Comparison of ENCODE assay signal across 9 mouse cellular contexts in genomic region chr7:90150311-90150710, GRCm38 (mm10). TPM values are rescaled to one million over a fixed set of nuclear protein-coding genes. Genes with fewer than 3 reads are reported as not detected.
DNase-seq lines count a peak whose midpoint lies in the region; ATAC-seq lines count a peak whose summit lies in the region.
"Had no signal": no experiment of that assay in that cellular context is flagged by ENCODE, and none has a peak within 500 bp of the region (broad histone marks: within the 10 kb centered on the region; RNA-seq: fewer than 3 reads in every experiment).

No protein-coding gene starts in this region.

- ATAC-seq in forebrain, embryonic 14.5 days, result peak; percentile 69; the same call in 1 of the 2 replicates
- peak; percentile 72 for ATAC-seq in hindbrain, embryonic 11.5 days (ENCODE audit: low FRiP score)
- 0 out of 2 replicates have a peak, but pooled peaks have one; percentile 53 for ATAC-seq in midbrain, embryonic 14.5 days (ENCODE audit: low FRiP score, low TSS enrichment)
- ATAC-seq in stomach, embryonic 15.5 days (ENCODE audit: insufficient read depth, low FRiP score, low read depth), result 0 out of 2 replicates have a peak, but pooled peaks have one; percentile 25

- peaks cover 7% of the 10 kb centered on the region; the same call in 1 of the 2 replicates for H3K4me1 ChIP-seq in forebrain, embryonic 14.5 days (ENCODE audit: control insufficient read depth, insufficient read depth, low read length)
- H3K4me1 ChIP-seq in hindbrain, embryonic 11.5 days (replicated peaks; ENCODE audit: control insufficient read depth, insufficient read depth, low read length), result no peaks in the 10 kb centered on the region
- H3K4me1 ChIP-seq in midbrain, embryonic 14.5 days (ENCODE audit: control insufficient read depth, insufficient read depth, low read length), result no peaks in the 10 kb centered on the region; the same call in 1 of the 2 replicates
- H3K4me1 ChIP-seq in stomach, embryonic 15.5 days, result peaks cover 10% of the 10 kb centered on the region; the same call in 1 of the 2 replicates

- H3K27ac ChIP-seq in forebrain, embryonic 14.5 days (ENCODE audit: low read depth, low read length), result no peak overlapping the region
- no peak overlapping the region for H3K27ac ChIP-seq in hindbrain, embryonic 11.5 days (ENCODE audit: low read depth, low read length)
- H3K27ac ChIP-seq in midbrain, embryonic 14.5 days (replicated peaks; ENCODE audit: low read depth, low read length), result no peak overlapping the region
- H3K27ac ChIP-seq in stomach, embryonic 15.5 days, result no peak overlapping the region
- H3K27ac ChIP-seq: lung, embryonic 15.5 days had no signal

- no peak overlapping the region for H3K4me2 ChIP-seq in forebrain, embryonic 14.5 days (ENCODE audit: low read length)
- no peak overlapping the region for H3K4me2 ChIP-seq in hindbrain, embryonic 11.5 days (replicated peaks; ENCODE audit: low read depth, low read length)
- no peak overlapping the region for H3K4me2 ChIP-seq in midbrain, embryonic 14.5 days (ENCODE audit: low read length)
- H3K4me2 ChIP-seq in stomach, embryonic 15.5 days, result no peak overlapping the region
- H3K4me2 ChIP-seq: lung, embryonic 15.5 days had no signal

- 54% methylated on average over 2 of the region's 2 CpGs for WGBS in forebrain, embryonic 14.5 days
- 58% methylated on average over 2 of the region's 2 CpGs for WGBS in hindbrain, embryonic 11.5 days
- WGBS in midbrain, embryonic 14.5 days, result 49% methylated on average over 2 of the region's 2 CpGs
- WGBS in stomach, embryonic 15.5 days, result 40% methylated on average over 2 of the region's 2 CpGs

- H3K9ac ChIP-seq in forebrain, embryonic 14.5 days (ENCODE audit: low read length), result no peak overlapping the region
- no peak overlapping the region for H3K9ac ChIP-seq in hindbrain, embryonic 11.5 days (ENCODE audit: low read depth, low read length)
- no peak overlapping the region for H3K9ac ChIP-seq in midbrain, embryonic 14.5 days (replicated peaks; ENCODE audit: low read length)
- H3K9ac ChIP-seq in stomach, embryonic 15.5 days, result no peak overlapping the region
- H3K9ac ChIP-seq: lung, embryonic 15.5 days had no signal

- H3K9me3 ChIP-seq in forebrain, embryonic 14.5 days (replicated peaks; ENCODE audit: control insufficient read depth, low read length), result no peaks in the 10 kb centered on the region
- no peaks in the 10 kb centered on the region for H3K9me3 ChIP-seq in hindbrain, embryonic 11.5 days (ENCODE audit: control insufficient read depth, low read length)
- no peaks in the 10 kb centered on the region for H3K9me3 ChIP-seq in midbrain, embryonic 14.5 days (ENCODE audit: control insufficient read depth, low read length)
- no peaks in the 10 kb centered on the region for H3K9me3 ChIP-seq in stomach, embryonic 15.5 days
- H3K9me3 ChIP-seq: lung, embryonic 15.5 days had no signal

- H3K36me3 ChIP-seq in forebrain, embryonic 14.5 days (ENCODE audit: control insufficient read depth, insufficient read depth, low read length), result no peaks in the 10 kb centered on the region
- H3K36me3 ChIP-seq in hindbrain, embryonic 11.5 days (ENCODE audit: control insufficient read depth, insufficient read depth, low read length), result no peaks in the 10 kb centered on the region
- no peaks in the 10 kb centered on the region for H3K36me3 ChIP-seq in midbrain, embryonic 14.5 days (ENCODE audit: control insufficient read depth, insufficient read depth, low read length)
- no peaks in the 10 kb centered on the region for H3K36me3 ChIP-seq in stomach, embryonic 15.5 days

- peak; percentile 15 for DNase-seq in ovary, adult 18-20 months (ENCODE audit: low spot score)
- DNase-seq in ovary, postnatal 10 days (ENCODE audit: low spot score), result no peak
- peak; percentile 86 for DNase-seq in brain, adult 2 months (ENCODE audit: low read depth, low spot score)
- DNase-seq in forebrain, embryonic 14.5 days (ENCODE audit: low spot score), result peak; percentile 57
- DNase-seq in hindbrain, embryonic 11.5 days (ENCODE audit: low spot score), result peak; percentile 46
- peak; percentile 22 to 29 for DNase-seq in layer of hippocampus, postnatal 36 days
- peak; percentile 75 for DNase-seq in midbrain, embryonic 14.5 days

- H3K27me3 ChIP-seq in forebrain, embryonic 14.5 days (replicated peaks; ENCODE audit: control insufficient read depth, insufficient read depth, low read length), result no peaks in the 10 kb centered on the region
- H3K27me3 ChIP-seq in hindbrain, embryonic 11.5 days (ENCODE audit: control insufficient read depth, insufficient read depth, low read length), result no peaks in the 10 kb centered on the region
- no peaks in the 10 kb centered on the region for H3K27me3 ChIP-seq in midbrain, embryonic 14.5 days (ENCODE audit: control insufficient read depth, insufficient read depth, low read length)
- no peaks in the 10 kb centered on the region for H3K27me3 ChIP-seq in stomach, embryonic 15.5 days (replicated peaks)
- H3K27me3 ChIP-seq: lung, embryonic 15.5 days had no signal

- no peak overlapping the region for H3K4me3 ChIP-seq in forebrain, embryonic 14.5 days (ENCODE audit: low read depth, low read length)
- H3K4me3 ChIP-seq in hindbrain, embryonic 11.5 days (ENCODE audit: low read depth, low read length), result no peak overlapping the region
- H3K4me3 ChIP-seq in midbrain, embryonic 14.5 days (replicated peaks; ENCODE audit: low read depth, low read length), result no peak overlapping the region
- H3K4me3 ChIP-seq in stomach, embryonic 15.5 days (replicated peaks), result no peak overlapping the region
- H3K4me3 ChIP-seq: lung, embryonic 15.5 days had no signal

RNA-seq across cellular contexts. Expression of gene Picalm, which starts 20.3 kb away (rescaled TPM):
- polyA plus RNA-seq in forebrain, embryonic 14.5 days (2014; fragmentation: Nextera tagmentation; extraction: Ambion mirVana), result 43.3 and 50.4 TPM in 2 replicates
- polyA plus RNA-seq in hindbrain, embryonic 11.5 days (2014; fragmentation: Nextera tagmentation; extraction: Ambion mirVana), result 37.4 and 57.8 TPM in 2 replicates
- 100 to 1,000 TPM; 144 to 162 TPM for total RNA-seq in layer of hippocampus, postnatal 36 days (2021)
- 53.0 and 56.3 TPM in 2 replicates for polyA plus RNA-seq in midbrain, embryonic 14.5 days (2014; fragmentation: Nextera tagmentation; extraction: Ambion mirVana)
- 41.2 and 44.5 TPM in 2 replicates for polyA plus RNA-seq in stomach, embryonic 15.5 days (2015; fragmentation: Nextera tagmentation; extraction: Ambion mirVana)
